Mouse (Mus musculus) heart, postnatal 0 days (tissue): Measurements from ENCODE around the gene Arl15. TPM values are rescaled to one million over a fixed set of nuclear protein-coding genes. Genes with fewer than 3 reads are reported as not detected.

Source experiments
- ATAC-seq: fragments of 200-750 bp; cut with Nextera tagmentation; 2 replicates; pipeline ENCODE4 v1.8.0; 2017; ENCODE audit warnings: low read depth, moderate number of reproducible peaks, moderate library complexity; ENCODE audit not compliant: insufficient read depth
- DNase-seq: peaks from one replicate; pipeline ENCODE4 v3.0.0-alpha.2; 2016; ENCODE audit warnings: low spot score
- H3K27ac ChIP-seq: fragments of 300-500 bp; sonication (generic); 2 replicates; pipeline ENCODE4 v1.5.1; 2014; ENCODE audit warnings: low read depth, mild to moderate bottlenecking
- H3K27me3 ChIP-seq: fragments of 300-500 bp; sonication (generic); 2 replicates; pipeline ENCODE4 v1.6.1; 2014; ENCODE audit warnings: low read length, mixed read lengths; ENCODE audit not compliant: control insufficient read depth, insufficient read depth
- H3K36me3 ChIP-seq: fragments of 300-500 bp; sonication (generic); replicated peaks from 2 replicates; pipeline ENCODE4 v1.6.1; 2014; ENCODE audit warnings: low read length, mixed read lengths; ENCODE audit not compliant: control insufficient read depth, insufficient read depth
- H3K4me1 ChIP-seq: fragments of 300-500 bp; sonication (generic); 2 replicates; pipeline ENCODE4 v1.6.1; 2014; ENCODE audit warnings: antibody characterized with exemption; ENCODE audit not compliant: control insufficient read depth, insufficient read depth
- H3K4me2 ChIP-seq: fragments of 300-500 bp; sonication (generic); 2 replicates; pipeline ENCODE4 v1.6.1; 2014; ENCODE audit warnings: low read depth, mild to moderate bottlenecking, low read length, moderate library complexity
- H3K4me3 ChIP-seq: fragments of 300-500 bp; sonication (generic); 2 replicates; pipeline ENCODE4 v1.5.1; 2014; ENCODE audit warnings: low read depth, low read length
- H3K9ac ChIP-seq: fragments of 300-500 bp; sonication (generic); replicated peaks from 2 replicates; pipeline ENCODE4 v1.6.1; 2014; ENCODE audit warnings: low read depth, low read length, mixed read lengths
- H3K9me3 ChIP-seq: fragments of 300-500 bp; sonication (generic); replicated peaks from 2 replicates; pipeline ENCODE4 v1.6.1; 2016; ENCODE audit warnings: low read length; ENCODE audit not compliant: control insufficient read depth
- CTCF ChIP-seq: IDR thresholded peaks from 2 replicates; pipeline ENCODE4 v1.5.1; 2016; ENCODE audit warnings: antibody characterized with exemption, control low read depth, low read depth
- EP300 ChIP-seq: IDR thresholded peaks from 2 replicates; pipeline ENCODE4 v1.6.1; 2016; ENCODE audit warnings: antibody characterized with exemption, low read depth
- WGBS: fragments of 180-500 bp; shearing (Covaris S2); extraction: QIAGEN DNeasy Blood & Tissue Kit; methylation state at CpG from one replicate; pipeline ENCODE4 v1.1.7; 2014; 5-methylcytosine and 5-hydroxymethylcytosine counted together
- polyA plus RNA-seq: library from polyadenylated mRNA; unstranded; fragments of >200 nt; fragmentation: Nextera tagmentation; extraction: Ambion mirVana; gene quantifications from 2 replicates; pipeline ENCODE4 v1.2.1, GENCODE M21; 2015
- total RNA-seq: library from RNA; depleted of rRNA; stranded (reverse); fragments of >200 nt; gene quantifications from 2 replicates; pipeline ENCODE4 v1.2.3, GENCODE M21; 2014; ENCODE audit warnings: low replicate concordance

Arl15 gene
- total and polyA plus RNA-seq, 2 experiments from 2014 or later, result 3.9 to 16.5 TPM

DNA sequence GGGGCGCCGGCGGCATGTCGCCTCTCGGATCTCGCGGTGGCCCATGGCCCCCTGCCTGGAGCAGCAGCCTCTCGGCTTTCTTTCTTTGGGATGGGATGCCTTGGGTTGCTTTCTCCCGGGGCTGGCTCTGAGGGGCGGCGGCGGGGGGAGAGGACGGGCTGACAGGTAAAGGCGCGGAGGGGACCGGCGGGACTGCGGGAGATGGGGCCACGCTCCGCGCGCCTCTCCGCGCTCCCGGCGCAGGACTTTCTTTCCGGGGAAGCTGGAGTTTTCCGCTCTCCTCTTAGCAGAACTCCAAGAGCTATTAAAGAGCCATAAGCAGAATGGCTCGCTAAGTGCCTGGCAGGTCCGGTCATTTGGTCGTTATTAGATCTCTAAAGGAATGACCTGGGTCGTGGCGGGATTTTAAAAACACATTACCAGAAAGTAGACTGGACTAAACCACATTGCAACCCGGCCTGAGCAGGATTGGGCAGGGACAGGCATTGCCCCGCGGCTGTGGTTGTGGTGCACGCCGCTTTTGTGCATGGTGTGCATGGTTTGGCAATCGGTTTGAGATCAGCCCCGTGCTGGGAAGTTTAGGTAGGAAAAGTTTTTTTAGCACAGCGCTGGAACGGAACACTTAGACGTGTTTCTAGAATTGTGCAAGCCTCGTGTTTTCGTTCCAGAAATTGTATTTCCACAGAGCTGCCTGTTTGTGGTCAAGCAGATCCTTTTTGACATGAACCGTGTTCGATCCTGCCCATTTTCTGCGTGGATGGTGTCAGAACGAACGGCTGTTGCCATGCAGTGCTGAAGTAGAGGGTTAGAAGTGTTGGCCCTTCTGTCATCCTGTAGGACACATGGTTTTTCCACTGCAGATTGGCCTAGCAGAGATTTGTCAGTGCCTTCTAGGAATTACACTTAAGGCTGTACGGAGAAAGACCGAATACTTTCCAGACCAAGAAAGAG, 675 bp downstream of the Arl15 start:
- TF ChIP-seq EP300 (no peak), CTCF (no peak)
- no peaks in the 10 kb centered on the region for H3K9me3 ChIP-seq
- H3K27me3 ChIP-seq, result no peaks in the 10 kb centered on the region
- peak; percentile 24 for ATAC-seq
- peak overlapping the region; percentile 86 for H3K27ac ChIP-seq
- H3K4me1 ChIP-seq, result peaks cover 14% of the 10 kb centered on the region
- 1% methylated on average over 52 of the region's 52 CpGs for WGBS
- H3K9ac ChIP-seq, result peak overlapping the region; percentile 82
- H3K4me2 ChIP-seq, result peak overlapping the region; percentile 69
- DNase-seq, result peak; percentile 27
- no peaks in the 10 kb centered on the region for H3K36me3 ChIP-seq
- peak overlapping the region; percentile 90 for H3K4me3 ChIP-seq

DNA sequence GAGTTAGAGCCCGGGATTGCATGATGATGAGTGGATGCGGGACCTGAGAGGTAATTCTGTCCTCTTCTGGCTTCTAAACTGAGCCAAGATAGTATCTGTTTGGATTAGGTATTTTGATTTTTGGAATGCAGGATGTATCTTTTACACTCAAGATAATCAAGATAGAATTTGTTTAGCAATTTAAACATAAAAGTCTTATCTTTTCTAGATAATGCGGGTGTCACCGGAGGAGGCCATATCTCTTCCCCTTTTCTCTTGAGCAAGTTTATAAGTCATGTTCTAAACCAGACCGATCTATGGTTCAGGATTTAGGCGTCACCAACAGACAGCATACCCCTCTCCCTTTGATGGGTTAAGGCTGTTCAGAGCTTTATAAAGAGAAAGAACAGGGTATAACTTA, 3.1 kb downstream of the Arl15 start:
- Histone ChIP-seq H3K4me2 (no peak overlapping the region), H3K9ac (no peak overlapping the region), H3K4me3 (no peak overlapping the region), H3K4me1 (peaks cover 14% of the 10 kb centered on the region), H3K36me3 (no peaks in the 10 kb centered on the region), H3K27ac (no peak overlapping the region), H3K9me3 (no peaks in the 10 kb centered on the region), H3K27me3 (no peaks in the 10 kb centered on the region)
- 55% methylated on average over 6 of the region's 6 CpGs for WGBS
- no peak for TF ChIP-seq EP300
- no peak for TF ChIP-seq CTCF
- DNase-seq (no peak), ATAC-seq (no peak)

GRCm38 (mm10) chr13:113799361-113799760, 5.1 kb downstream of the Arl15 start:
- TF ChIP-seq CTCF (no peak), EP300 (no peak)
- DNase-seq, result no peak
- no peaks in the 10 kb centered on the region for H3K27me3 ChIP-seq
- H3K9ac ChIP-seq, result no peak overlapping the region
- peaks cover 14% of the 10 kb centered on the region for H3K4me1 ChIP-seq
- no peak overlapping the region for H3K27ac ChIP-seq
- H3K4me3 ChIP-seq, result no peak overlapping the region
- no peaks in the 10 kb centered on the region for H3K36me3 ChIP-seq
- no peaks in the 10 kb centered on the region for H3K9me3 ChIP-seq
- no peak overlapping the region for H3K4me2 ChIP-seq
- 91% methylated on average over 4 of the region's 4 CpGs for WGBS
- ATAC-seq, result no peak

DNA sequence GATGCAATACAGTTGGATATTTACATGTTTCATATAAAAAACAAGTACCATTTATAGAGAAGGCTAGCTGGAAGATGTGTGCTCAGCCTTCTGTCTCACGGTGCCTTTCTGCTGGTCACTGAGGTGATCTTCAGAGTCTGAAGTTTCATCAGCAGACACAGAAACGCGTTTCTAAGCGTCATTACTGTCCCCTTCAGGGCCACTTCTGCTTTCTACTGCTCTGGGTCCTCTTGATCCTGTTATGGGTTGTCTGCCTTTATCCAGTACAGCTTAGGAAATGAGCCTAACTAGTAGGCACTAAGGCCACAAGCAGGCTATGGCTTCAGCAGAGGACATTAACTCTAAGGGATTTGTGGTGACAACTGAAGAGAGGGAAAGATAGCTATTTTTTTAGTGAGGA, 5.9 kb downstream of the Arl15 start:
- Histone ChIP-seq H3K27me3 (no peaks in the 10 kb centered on the region), H3K9me3 (no peaks in the 10 kb centered on the region), H3K4me1 (peaks cover 14% of the 10 kb centered on the region), H3K4me2 (no peak overlapping the region), H3K27ac (no peak overlapping the region), H3K4me3 (no peak overlapping the region), H3K36me3 (no peaks in the 10 kb centered on the region), H3K9ac (no peak overlapping the region)
- TF ChIP-seq EP300, result no peak
- no peak for TF ChIP-seq CTCF
- DNase-seq, result no peak
- WGBS, result 90% methylated on average over 4 of the region's 4 CpGs
- ATAC-seq, result no peak

DNA sequence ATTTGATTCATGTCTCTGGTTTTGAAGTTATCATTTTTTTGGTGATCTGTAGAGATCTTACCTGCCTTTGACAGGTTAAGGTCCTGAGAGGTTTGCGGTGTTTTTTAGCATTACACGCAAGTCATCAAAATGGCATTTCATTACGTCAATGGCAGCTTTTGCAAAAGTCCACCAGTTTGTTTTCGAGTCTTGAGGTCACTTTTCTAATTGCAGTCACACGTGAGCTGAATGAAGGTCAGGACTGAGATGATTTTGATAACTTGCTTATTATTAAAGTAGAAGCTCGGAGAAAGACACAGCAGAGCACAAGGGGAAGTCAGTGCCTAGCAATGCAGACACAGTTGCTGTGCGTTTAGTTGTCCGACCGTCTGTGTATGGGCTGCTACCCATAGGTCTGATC, 8.3 kb downstream of the Arl15 start:
- ATAC-seq (no peak), DNase-seq (no peak)
- Histone ChIP-seq H3K4me3 (no peak overlapping the region), H3K9ac (no peak overlapping the region), H3K4me1 (no peaks in the 10 kb centered on the region), H3K9me3 (no peaks in the 10 kb centered on the region), H3K27ac (no peak overlapping the region), H3K27me3 (no peaks in the 10 kb centered on the region), H3K36me3 (no peaks in the 10 kb centered on the region), H3K4me2 (no peak overlapping the region)
- WGBS, result 87% methylated on average over 9 of the region's 9 CpGs
- TF ChIP-seq CTCF (no peak), EP300 (no peak)

GRCm38 (mm10) chr13:113811141-113811540, 16.8 kb downstream of the Arl15 start:
- H3K27ac ChIP-seq, result no peak overlapping the region
- H3K4me2 ChIP-seq, result no peak overlapping the region
- no peaks in the 10 kb centered on the region for H3K27me3 ChIP-seq
- ATAC-seq (no peak), DNase-seq (no peak)
- TF ChIP-seq EP300 (no peak), CTCF (no peak)
- 98% methylated on average over 2 of the region's 2 CpGs for WGBS
- H3K36me3 ChIP-seq, result no peaks in the 10 kb centered on the region
- peaks cover 12% of the 10 kb centered on the region; the same call in 1 of the 2 replicates for H3K4me1 ChIP-seq
- H3K9me3 ChIP-seq, result no peaks in the 10 kb centered on the region
- no peak overlapping the region for H3K4me3 ChIP-seq
- H3K9ac ChIP-seq, result no peak overlapping the region
